Mouse (Mus musculus) heart, adult 10 weeks (tissue): ENCODE results near the gene Insig2. TPM values are rescaled to one million over a fixed set of nuclear protein-coding genes. Genes with fewer than 3 reads are reported as not detected.

ENCODE experiments used
- polyA plus RNA-seq: library from polyadenylated mRNA; stranded (reverse); fragments of 350-450 nt; fragmentation: Illumina TruSeq; extraction: RNeasy Lipid Tissue Mini Kit (QIAGEN cat#74804); gene quantifications from one replicate; pipeline ENCODE4 v1.2.3, GENCODE M21; 2014; ENCODE audit warnings: low read depth, low replicate concordance

The Insig2 gene
- 43.9 TPM for polyA plus RNA-seq

GRCm38 (mm10) chr1:121332485-121332884 lies at the start of gene Insig2:
TSS of gene Insig2 (minus strand) at chr1:121332589.

Other genes with a start within 250 kb of the Insig2 start
- gene Ccdc93, start 98.5 kb upstream of the Insig2 start, polyA plus RNA-seq = 10.1 TPM
- not detected for gene Htr5b, start 195.9 kb upstream of the Insig2 start, polyA plus RNA-seq
- 25.1 TPM for gene Ddx18, start 235.4 kb upstream of the Insig2 start, polyA plus RNA-seq